Mouse (Mus musculus): Measurements from ENCODE around the gene Scmh1.

- TF ChIP-seq CTCF (IDR thresholded peaks at IDR 0.05; ENCODE audit: low read depth) = no peak
- TF ChIP-seq EP300 (IDR thresholded peaks at IDR 0.05; ENCODE audit: low read depth) = no peak
These were observed 109.3 kb downstream of the Scmh1 start for GRCm38 (mm10) chr4:120514366-120514765.

Data from liver, postnatal 0 days (tissue).